Mouse (Mus musculus): ENCODE measurements around the gene Olfr1444.

DNA sequence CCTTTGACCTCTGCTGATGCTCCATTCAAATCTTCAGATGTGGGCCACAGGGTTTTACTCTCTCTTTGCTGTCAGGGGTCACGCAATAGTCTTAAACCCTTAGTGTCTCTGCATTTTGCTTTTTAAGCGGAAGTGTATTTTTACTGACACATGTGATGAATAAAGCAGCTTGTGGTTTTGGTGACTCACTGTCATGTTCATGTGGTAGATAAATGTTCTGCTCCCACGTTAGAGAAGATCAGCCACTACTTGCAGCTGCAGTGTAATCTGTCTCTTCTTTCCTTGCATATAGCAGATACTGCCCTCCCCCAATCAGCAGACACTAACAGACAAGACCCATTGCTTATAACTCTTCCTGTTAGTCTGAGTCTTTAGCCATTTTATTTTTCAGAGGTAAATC is 23.5 kb upstream of the Olfr1444 start:
- TF ChIP-seq POLR2A (IDR thresholded peaks at IDR 0.05; ENCODE audit: insufficient read depth, low read depth, low read length), result no peak
- no peak for TF ChIP-seq CTCF (IDR thresholded peaks at IDR 0.05; ENCODE audit: insufficient read depth, low read depth, low read length)

All from olfactory bulb, adult 2 months (tissue).